Mouse (Mus musculus) liver, embryonic 14.5 days (tissue): ENCODE measurements around the gene Zfp108. TPM values are rescaled to one million over a fixed set of nuclear protein-coding genes. Genes with fewer than 3 reads are reported as not detected.

ENCODE experiments used
- ATAC-seq: fragments of 200-750 bp; cut with Nextera tagmentation; 2 replicates; pipeline ENCODE4 v1.8.0; 2017; ENCODE audit warnings: moderate number of reproducible peaks, mild to moderate bottlenecking, moderate library complexity; ENCODE audit not compliant: insufficient read depth
- DNase-seq, 3 experiments: peaks; one replicate each; pipeline ENCODE4 v3.0.0-alpha.2; 2012 to 2013; ENCODE audit warnings: low read depth in 3 of 3, low spot score in 3 of 3
- H3K27ac ChIP-seq: fragments of 300-500 bp; sonication (generic); 2 replicates; pipeline ENCODE4 v1.5.1; 2014; ENCODE audit warnings: moderate library complexity, mild to moderate bottlenecking, control low read depth, inconsistent platforms
- H3K27me3 ChIP-seq: fragments of 300-500 bp; sonication (generic); 2 replicates; pipeline ENCODE4 v1.6.1; 2014; ENCODE audit warnings: mild to moderate bottlenecking, low read length, moderate library complexity; ENCODE audit not compliant: control insufficient read depth, insufficient read depth
- H3K36me3 ChIP-seq: fragments of 300-500 bp; sonication (generic); replicated peaks from 2 replicates; pipeline ENCODE4 v1.6.1; 2014; ENCODE audit warnings: low read depth; ENCODE audit not compliant: control insufficient read depth, insufficient read depth
- H3K4me1 ChIP-seq, 2 experiments: fragments of 200-500 bp in 1 of 2; fragments of 300-500 bp in 1 of 2; sonication (generic) in 1 of 2; replicated peaks; 2 replicates each; pipeline ENCODE4 v1.6.1; 2012 to 2014; ENCODE audit warnings: antibody characterized with exemption in 1 of 2, inconsistent platforms in 1 of 2, low read length in 1 of 2; ENCODE audit not compliant: control insufficient read depth in 2 of 2, insufficient read depth in 2 of 2
- H3K4me2 ChIP-seq: fragments of 300-500 bp; sonication (generic); 2 replicates; pipeline ENCODE4 v1.6.1; 2014; ENCODE audit warnings: low read depth, mild to moderate bottlenecking, control low read depth, moderate library complexity
- H3K4me3 ChIP-seq, 2 experiments: fragments of 200-500 bp in 1 of 2; fragments of 300-500 bp in 1 of 2; sonication (generic) in 1 of 2; 2 replicates each; pipeline ENCODE4 v1.5.1; 2012 to 2014; ENCODE audit warnings: low read depth in 2 of 2, low read length in 2 of 2, mild to moderate bottlenecking in 2 of 2, control low read depth in 1 of 2, inconsistent platforms in 1 of 2, moderate library complexity in 1 of 2; ENCODE audit not compliant: insufficient read depth in 1 of 2
- H3K9ac ChIP-seq: fragments of 300-500 bp; sonication (generic); replicated peaks from 2 replicates; pipeline ENCODE4 v1.6.1; 2014; ENCODE audit warnings: mild to moderate bottlenecking, control low read depth, moderate library complexity
- H3K9me3 ChIP-seq: fragments of 300-500 bp; sonication (generic); 2 replicates; pipeline ENCODE4 v1.6.1; 2016; ENCODE audit warnings: low read length, mixed read lengths; ENCODE audit not compliant: control insufficient read depth
- CTCF ChIP-seq: IDR thresholded peaks from 2 replicates; pipeline ENCODE4 v1.5.1; 2016; ENCODE audit warnings: antibody characterized with exemption, low read depth, control low read depth
- EP300 ChIP-seq: IDR thresholded peaks from 2 replicates; pipeline ENCODE4 v1.6.1; 2016; ENCODE audit warnings: antibody characterized with exemption, low read depth
- WGBS: fragments of 180-500 bp; shearing (Covaris S2); extraction: QIAGEN DNeasy Blood & Tissue Kit; methylation state at CpG from one replicate; pipeline ENCODE4 v1.1.7; 2014; ENCODE audit not compliant: insufficient replicate concordance; 5-methylcytosine and 5-hydroxymethylcytosine counted together
- polyA plus RNA-seq, 2 experiments: library from polyadenylated mRNA; depleted of rRNA in 1 of 2; stranded (reverse) in 1 of 2; unstranded in 1 of 2; fragments of >200 nt; fragmentation: Nextera tagmentation in 1 of 2; extraction: Ambion mirVana in 1 of 2; gene quantifications; 2 replicates each; pipeline versions ENCODE4 v1.2.1 to v1.2.3; 2012 to 2014

The Zfp108 gene
- polyA plus RNA-seq, 2 experiments: 0.09 to 0.26 TPM

DNA sequence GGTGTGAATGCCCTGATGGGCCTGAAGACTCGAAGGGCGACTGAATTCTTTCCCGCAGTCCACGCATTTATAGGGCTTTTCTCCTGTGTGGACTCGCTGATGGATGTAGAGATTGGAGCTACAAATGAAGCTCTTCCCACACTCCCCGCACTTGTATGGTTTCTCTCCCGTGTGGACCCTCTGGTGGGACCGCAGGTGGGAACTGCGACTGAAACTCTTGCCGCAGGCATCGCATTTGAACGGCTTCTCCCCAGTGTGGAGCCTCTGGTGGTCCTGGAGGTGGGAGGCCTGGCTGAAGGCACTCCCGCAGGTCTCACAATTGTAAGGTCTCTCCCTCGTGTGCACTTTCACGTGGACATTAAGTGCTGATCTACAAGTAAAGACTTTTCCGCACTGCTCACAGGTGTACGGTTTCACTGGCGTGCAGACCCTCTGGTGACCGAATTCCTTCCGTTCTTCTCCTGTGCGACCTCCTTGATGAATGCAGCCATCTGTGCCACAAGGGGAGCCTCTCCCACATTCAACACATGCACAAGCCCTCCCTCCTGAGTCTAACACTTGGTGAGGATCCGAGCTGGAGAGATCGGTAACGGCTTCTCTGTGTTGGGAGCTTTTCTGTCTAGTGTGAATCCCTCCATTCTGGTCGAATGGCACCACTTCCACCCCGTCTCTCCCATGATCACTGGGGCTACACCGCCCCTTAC lies 36.9 kb downstream of the Zfp108 start:
- DNase-seq (no peak), ATAC-seq (no peak)
- Histone ChIP-seq H3K27me3 (no peaks in the 10 kb centered on the region), H3K4me1 (0 out of 4 replicates have a peak, but pooled peaks cover 0 to 2% of the 10 kb centered on the region in 2 experiments), H3K4me3 (no peak overlapping the region), H3K4me2 (no peak overlapping the region), H3K36me3 (peaks cover 3% of the 10 kb centered on the region; the same call in 1 of the 2 replicates), H3K9ac (no peak overlapping the region), H3K9me3 (no peaks in the 10 kb centered on the region), H3K27ac (no peak overlapping the region)
- WGBS: 85% methylated on average over 27 of the region's 27 CpGs
- TF ChIP-seq CTCF: no peak
- no peak for TF ChIP-seq EP300

GRCm38 (mm10) chr7:24293061-24293851 lies 38.7 kb downstream of the Zfp108 start:
- 65% methylated on average over 12 of the region's 12 CpGs for WGBS
- TF ChIP-seq EP300 (no peak), CTCF (no peak)
- Histone ChIP-seq H3K27ac (no peak overlapping the region), H3K4me2 (no peak overlapping the region), H3K4me3 (no peak overlapping the region), H3K9me3 (no peaks in the 10 kb centered on the region), H3K9ac (no peak overlapping the region), H3K36me3 (peaks cover 3% of the 10 kb centered on the region; the same call in 1 of the 2 replicates), H3K4me1 (0 out of 4 replicates have a peak, but pooled peaks cover 0 to 2% of the 10 kb centered on the region in 2 experiments), H3K27me3 (no peaks in the 10 kb centered on the region)
- ATAC-seq (peak; percentile 37; the same call in 1 of the 2 replicates), DNase-seq (no peak)

DNA sequence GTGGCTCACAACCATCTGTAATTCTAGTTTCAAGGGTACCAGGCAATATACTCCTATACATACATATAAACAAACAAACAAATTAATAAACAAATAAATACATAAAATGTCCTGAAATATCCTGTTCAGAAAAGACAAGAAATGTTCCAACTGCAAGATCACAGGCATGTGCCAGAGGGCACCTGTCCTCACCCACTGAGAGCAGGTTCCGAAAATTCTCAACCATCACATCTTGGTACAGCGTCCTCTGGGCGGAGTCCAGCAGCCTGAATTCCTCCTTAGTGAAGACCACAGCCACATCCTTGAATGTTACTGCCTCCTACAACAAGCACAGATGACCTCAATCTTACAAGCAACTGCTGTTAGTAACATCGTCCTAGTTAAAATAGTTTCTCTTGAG lies 40.2 kb downstream of the Zfp108 start:
- Histone ChIP-seq H3K27me3 (no peaks in the 10 kb centered on the region), H3K36me3 (peaks cover 3% of the 10 kb centered on the region; the same call in 1 of the 2 replicates)
- 85% methylated on average over 4 of the region's 4 CpGs for WGBS

GRCm38 (mm10) chr7:24295376-24295775 lies 40.8 kb downstream of the Zfp108 start:
- no peaks in the 10 kb centered on the region for H3K9me3 ChIP-seq
- no peak overlapping the region for H3K27ac ChIP-seq
- DNase-seq: no peak
- H3K27me3 ChIP-seq: no peaks in the 10 kb centered on the region
- TF ChIP-seq CTCF: no peak
- TF ChIP-seq EP300: no peak
- no peak overlapping the region for H3K4me2 ChIP-seq
- no peak overlapping the region for H3K9ac ChIP-seq
- ATAC-seq: no peak
- no peak overlapping the region for H3K4me3 ChIP-seq
- H3K36me3 ChIP-seq: peaks cover 3% of the 10 kb centered on the region; the same call in 1 of the 2 replicates
- WGBS: 82% methylated on average over 7 of the region's 7 CpGs
- peaks cover 3 to 8% of the 10 kb centered on the region in 2 experiments for H3K4me1 ChIP-seq

More for the DNA sequence above, 40.2 kb downstream of the Zfp108 start:
- Histone ChIP-seq H3K27ac (no peak overlapping the region), H3K9me3 (no peaks in the 10 kb centered on the region), H3K4me3 (no peak overlapping the region), H3K9ac (no peak overlapping the region), H3K4me1 (peaks cover 0 to 3% of the 10 kb centered on the region in 2 experiments; a peak in 2 of 4 replicates), H3K4me2 (no peak overlapping the region)
- ATAC-seq (no peak), DNase-seq (no peak)
- no peak for TF ChIP-seq CTCF
- TF ChIP-seq EP300: no peak

GRCm38 (mm10) chr7:24296386-24296785 lies 41.8 kb downstream of the Zfp108 start:
- TF ChIP-seq CTCF: no peak
- TF ChIP-seq EP300: no peak
- DNase-seq (no peak), ATAC-seq (no peak)
- no peak overlapping the region for H3K4me3 ChIP-seq
- H3K27ac ChIP-seq: no peak overlapping the region
- H3K36me3 ChIP-seq: peaks cover 3% of the 10 kb centered on the region; the same call in 1 of the 2 replicates
- H3K9ac ChIP-seq: no peak overlapping the region
- no peaks in the 10 kb centered on the region for H3K27me3 ChIP-seq
- H3K4me2 ChIP-seq: no peak overlapping the region
- peaks cover 6 to 8% of the 10 kb centered on the region in 2 experiments for H3K4me1 ChIP-seq
- no peaks in the 10 kb centered on the region for H3K9me3 ChIP-seq
- 76% methylated on average over 7 of the region's 7 CpGs for WGBS
